Mouse (Mus musculus): ENCODE data around the gene Srgn. TPM values are rescaled to one million over a fixed set of nuclear protein-coding genes. Genes with fewer than 3 reads are reported as not detected.
"Not testable (repeated sequence)": the region's sequence is repeated elsewhere in the genome, so short reads cannot be mapped to it uniquely, and the experiment has no call there.

Srgn gene
- polyA plus RNA-seq, 1 experiment: not detected

DNA sequence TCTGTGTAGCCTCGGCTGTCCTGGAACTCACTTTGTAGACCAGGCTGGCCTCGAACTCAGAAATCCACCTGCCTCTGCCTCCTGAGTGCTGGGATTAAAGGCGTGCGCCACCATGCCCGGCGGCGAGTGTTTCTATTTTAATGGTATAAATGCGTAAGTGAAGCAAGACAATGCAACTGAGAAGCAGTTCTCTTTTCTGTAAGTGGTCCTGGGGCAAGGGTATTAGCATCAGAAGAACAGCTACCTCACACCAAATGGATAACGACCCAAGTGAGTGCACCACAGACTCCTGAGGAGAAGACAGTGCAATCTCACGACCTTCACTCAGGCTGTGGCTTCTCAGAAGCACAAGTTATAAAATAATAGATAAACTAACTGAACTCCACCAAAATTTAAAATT is 52.3 kb downstream of the Srgn start:
- no peak overlapping the region for H3K27ac ChIP-seq (ENCODE audit: insufficient read depth, low read depth, low read length)
- H3K4me1 ChIP-seq (ENCODE audit: control insufficient read depth, insufficient read depth, low read length): no peaks in the 10 kb centered on the region
- H3K4me3 ChIP-seq (ENCODE audit: insufficient read depth, low read depth, low read length): no peak overlapping the region
- 91% methylated on average over 10 of the region's 10 CpGs for WGBS
- TF ChIP-seq POLR2A (IDR thresholded peaks at IDR 0.05; ENCODE audit: insufficient read depth, low read depth, low read length): no peak
- no peak for TF ChIP-seq CTCF (IDR thresholded peaks at IDR 0.05; ENCODE audit: insufficient read depth, low read depth, low read length)

DNA sequence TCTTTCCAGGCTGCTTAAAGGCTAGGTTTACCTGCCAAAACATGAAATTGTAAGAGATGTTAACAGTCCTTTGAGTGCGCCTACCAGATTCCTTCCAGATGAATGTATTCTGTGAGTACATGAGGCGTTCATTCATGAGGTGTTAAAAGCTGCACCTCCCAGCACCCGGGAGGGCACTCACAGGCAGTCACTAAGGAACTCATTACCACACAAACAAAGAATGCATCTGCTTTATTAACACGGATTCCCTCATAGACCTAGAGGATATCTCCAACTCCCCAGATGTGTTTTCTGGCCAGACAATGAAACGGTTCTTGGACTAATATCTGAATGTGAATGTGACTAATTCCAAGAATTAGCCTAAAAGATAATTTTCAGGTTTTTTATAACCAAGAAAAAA is 56.1 kb downstream of the Srgn start:
- 55% methylated on average over 5 of the region's 5 CpGs for WGBS
- Histone ChIP-seq H3K27ac (ENCODE audit: insufficient read depth, low read depth, low read length) (no peak overlapping the region), H3K4me3 (ENCODE audit: insufficient read depth, low read depth, low read length) (no peak overlapping the region), H3K4me1 (ENCODE audit: control insufficient read depth, insufficient read depth, low read length) (no peaks in the 10 kb centered on the region)
- TF ChIP-seq POLR2A (IDR thresholded peaks at IDR 0.05; ENCODE audit: insufficient read depth, low read depth, low read length) (no peak), CTCF (IDR thresholded peaks at IDR 0.05; ENCODE audit: insufficient read depth, low read depth, low read length) (no peak)

DNA sequence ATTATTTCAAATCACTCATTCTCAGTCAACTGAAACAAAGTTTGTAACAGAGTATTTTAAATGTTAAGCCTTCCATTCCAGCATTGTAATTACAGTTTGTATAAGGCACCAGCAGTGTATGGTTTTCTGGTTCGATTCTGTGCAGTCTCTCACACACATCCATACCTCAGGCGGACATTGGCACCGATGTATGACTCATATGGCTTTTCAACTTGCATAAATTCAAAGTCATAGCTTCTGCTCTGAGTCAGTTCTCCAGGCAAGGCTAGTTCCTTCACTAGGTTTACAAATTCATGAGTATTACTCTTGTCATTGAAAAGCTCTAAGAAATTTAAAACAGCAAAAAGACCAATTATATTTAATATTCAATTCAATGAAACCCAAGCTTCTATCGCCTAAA is 57.5 kb downstream of the Srgn start:
- Histone ChIP-seq H3K27ac (ENCODE audit: insufficient read depth, low read depth, low read length) (no peak overlapping the region), H3K4me1 (ENCODE audit: control insufficient read depth, insufficient read depth, low read length) (no peaks in the 10 kb centered on the region), H3K4me3 (ENCODE audit: insufficient read depth, low read depth, low read length) (no peak overlapping the region)
- 89% methylated on average over 4 of the region's 4 CpGs for WGBS
- TF ChIP-seq CTCF (IDR thresholded peaks at IDR 0.05; ENCODE audit: insufficient read depth, low read depth, low read length) (no peak), POLR2A (IDR thresholded peaks at IDR 0.05; ENCODE audit: insufficient read depth, low read depth, low read length) (no peak)

DNA sequence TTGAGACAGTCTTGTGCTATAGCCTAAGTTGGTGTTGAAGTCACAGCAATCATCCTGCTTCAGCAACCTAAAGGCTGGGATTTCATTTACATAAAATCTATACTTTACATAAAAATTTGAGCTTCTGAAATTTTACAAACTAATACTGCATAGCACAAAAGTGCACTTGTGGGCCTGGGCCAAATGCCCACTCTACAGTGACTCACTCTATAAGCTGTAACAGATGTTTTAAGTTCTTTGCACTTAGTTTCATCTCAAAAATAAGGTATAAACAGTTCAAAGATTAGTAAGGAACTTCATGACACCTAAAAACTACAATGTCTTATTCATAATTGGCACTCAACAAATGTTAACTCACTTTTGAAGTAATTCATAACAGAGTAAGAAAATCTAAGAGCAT is 65.9 kb downstream of the Srgn start:
- Histone ChIP-seq H3K4me1 (ENCODE audit: control insufficient read depth, insufficient read depth, low read length) (no peaks in the 10 kb centered on the region), H3K27ac (ENCODE audit: insufficient read depth, low read depth, low read length) (no peak overlapping the region), H3K4me3 (ENCODE audit: insufficient read depth, low read depth, low read length) (no peak overlapping the region)
- TF ChIP-seq CTCF (IDR thresholded peaks at IDR 0.05; ENCODE audit: insufficient read depth, low read depth, low read length) (no peak), POLR2A (IDR thresholded peaks at IDR 0.05; ENCODE audit: insufficient read depth, low read depth, low read length) (no peak)

DNA sequence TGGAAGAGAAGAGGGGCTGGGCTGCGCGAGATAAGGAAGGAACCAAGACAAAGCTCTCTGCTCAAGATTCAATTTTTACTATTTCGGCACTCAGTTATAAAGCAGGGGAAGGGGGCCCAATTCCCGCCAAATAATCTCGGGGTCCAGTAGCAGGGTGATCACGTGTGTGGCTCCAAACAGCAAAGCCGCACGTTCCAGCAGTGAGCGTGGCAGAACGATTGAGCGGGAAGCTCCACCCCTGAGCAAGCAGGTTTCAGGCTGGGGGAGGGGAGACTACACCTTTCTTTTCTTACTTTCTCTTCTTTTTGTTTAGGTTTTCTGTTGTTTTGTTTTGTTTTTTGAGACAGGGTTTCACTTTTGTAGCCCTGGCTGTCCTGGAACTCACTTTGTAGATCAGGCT is 75.2 kb downstream of the Srgn start:
- not testable (repeated sequence) for H3K4me3 ChIP-seq (ENCODE audit: insufficient read depth, low read depth, low read length); H3K4me1 ChIP-seq (ENCODE audit: control insufficient read depth, insufficient read depth, low read length); H3K27ac ChIP-seq (ENCODE audit: insufficient read depth, low read depth, low read length)
- 72% methylated on average over 11 of the region's 11 CpGs for WGBS

DNA sequence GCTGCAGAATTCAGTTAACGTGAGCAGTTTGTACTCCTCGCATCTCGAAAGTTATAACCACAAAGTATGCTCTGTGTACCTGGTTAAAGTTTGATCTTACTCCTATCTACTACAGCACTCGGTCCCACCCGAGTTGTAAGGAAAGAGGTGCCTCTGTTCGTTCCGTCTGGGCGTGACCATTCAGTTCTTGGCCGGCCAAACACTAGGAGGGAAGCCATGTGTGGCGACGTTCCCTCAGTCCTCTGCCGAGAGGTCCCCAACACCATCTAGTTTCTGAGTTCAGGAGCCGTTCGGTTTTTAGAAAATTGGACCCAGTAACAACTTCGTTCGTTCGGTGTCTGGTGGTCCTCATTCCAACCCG is 77.0 kb downstream of the Srgn start:
- TF ChIP-seq POLR2A (IDR thresholded peaks at IDR 0.05; ENCODE audit: insufficient read depth, low read depth, low read length): no peak; the same call in 1 of the 2 replicates
- no peak for TF ChIP-seq CTCF (IDR thresholded peaks at IDR 0.05; ENCODE audit: insufficient read depth, low read depth, low read length)
- WGBS: 33% methylated on average over 18 of the region's 18 CpGs
- Histone ChIP-seq H3K27ac (ENCODE audit: insufficient read depth, low read depth, low read length) (peak overlapping the region; percentile 99), H3K4me1 (ENCODE audit: control insufficient read depth, insufficient read depth, low read length) (peaks cover 8% of the 10 kb centered on the region; the same call in 1 of the 2 replicates), H3K4me3 (ENCODE audit: insufficient read depth, low read depth, low read length) (peak overlapping the region; percentile 87)

DNA sequence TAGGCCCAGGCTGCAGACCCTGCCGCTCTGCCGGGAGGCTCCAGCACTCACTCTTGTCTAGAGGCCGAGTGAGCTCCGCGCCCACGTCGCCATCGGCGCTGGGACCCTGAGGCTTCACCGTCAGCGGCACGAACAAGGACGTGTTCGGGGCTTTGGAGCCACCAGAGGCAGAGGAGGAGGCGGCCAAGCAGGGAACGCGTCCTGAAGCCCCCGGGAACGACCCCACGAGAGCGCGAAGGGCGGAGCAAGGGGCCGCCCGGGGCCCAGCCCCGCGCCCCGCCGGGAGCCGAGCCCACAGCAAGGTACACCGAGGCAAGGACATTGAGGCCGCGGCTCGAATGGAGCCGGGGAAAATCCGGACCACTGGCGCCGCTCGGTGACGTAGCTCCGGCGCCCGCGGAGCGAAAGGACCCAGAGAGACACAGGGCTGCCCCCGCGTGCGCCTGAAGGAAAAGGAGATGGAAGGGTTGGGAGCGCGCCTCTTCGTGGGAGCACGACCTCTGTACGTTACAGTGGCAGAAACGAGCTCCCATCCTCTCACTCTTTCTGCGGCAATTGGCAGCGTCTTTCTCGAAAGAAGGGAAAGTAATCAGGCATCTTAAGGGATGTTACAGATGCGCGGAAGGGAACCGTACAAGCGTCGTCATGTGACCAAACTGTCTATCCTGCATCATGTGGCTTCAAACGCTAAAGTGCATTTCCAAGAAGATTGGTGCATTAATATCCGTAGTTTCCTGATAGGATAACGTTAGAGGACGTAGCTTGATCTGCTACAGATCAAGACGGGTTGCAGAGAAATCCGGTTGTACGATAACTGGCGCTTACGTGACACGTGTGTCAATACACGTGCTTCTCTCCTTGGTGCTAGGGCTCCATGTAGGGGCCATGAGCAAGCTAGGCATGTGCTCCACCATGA is 77.6 kb downstream of the Srgn start, which contains the start of the genes 4930507D05Rik and Supv3l1:
TSS of gene 4930507D05Rik (plus strand) at position 126 of the 916 bp plus-strand sequence.
TSS of gene Supv3l1 (minus strand) at position 375 of the 916 bp plus-strand sequence.
- Histone ChIP-seq H3K27ac (ENCODE audit: insufficient read depth, low read depth, low read length) (peak within 1 kb of the TSS; percentile 99), H3K4me3 (ENCODE audit: insufficient read depth, low read depth, low read length) (peak within 1 kb of the TSS; percentile 87), H3K4me1 (ENCODE audit: control insufficient read depth, insufficient read depth, low read length) (peaks cover 8% of the 10 kb centered on the region; the same call in 1 of the 2 replicates)
- no peak for TF ChIP-seq POLR2A (IDR thresholded peaks at IDR 0.05; ENCODE audit: insufficient read depth, low read depth, low read length)
- no peak for TF ChIP-seq CTCF (IDR thresholded peaks at IDR 0.05; ENCODE audit: insufficient read depth, low read depth, low read length)
- under 1% methylated on average over 73 of the region's 73 CpGs for WGBS

Other genes with a start within 250 kb of the Srgn start
- 296 TPM in 1 of 2 replicates, not detected in the other for gene Hk1, start 147.5 kb downstream of the Srgn start, polyA plus RNA-seq (2012; ENCODE audit: insufficient read depth, insufficient read length, low replicate concordance, missing spikeins)
- not detected in 2 replicates for gene Hkdc1, start 105.0 kb downstream of the Srgn start, polyA plus RNA-seq (2012; ENCODE audit: insufficient read depth, insufficient read length, low replicate concordance, missing spikeins)
- not detected in 2 replicates for gene 4930507D05Rik, start 78.0 kb downstream of the Srgn start, polyA plus RNA-seq (2012; ENCODE audit: insufficient read depth, insufficient read length, low replicate concordance, missing spikeins)
- not detected in 2 replicates for gene Supv3l1, start 77.7 kb downstream of the Srgn start, polyA plus RNA-seq (2012; ENCODE audit: insufficient read depth, insufficient read length, low replicate concordance, missing spikeins)
- not detected in 2 replicates for gene Vps26a, start 40.6 kb downstream of the Srgn start, polyA plus RNA-seq (2012; ENCODE audit: insufficient read depth, insufficient read length, low replicate concordance, missing spikeins)
- not detected in 2 replicates for gene Kif1bp, start 51.0 kb upstream of the Srgn start, polyA plus RNA-seq (2012; ENCODE audit: insufficient read depth, insufficient read length, low replicate concordance, missing spikeins)
- not detected in 2 replicates for gene Ddx21, start 74.8 kb upstream of the Srgn start, polyA plus RNA-seq (2012; ENCODE audit: insufficient read depth, insufficient read length, low replicate concordance, missing spikeins)
- gene Ddx50, start 123.8 kb upstream of the Srgn start, polyA plus RNA-seq (2012; ENCODE audit: insufficient read depth, insufficient read length, low replicate concordance, missing spikeins): 321 TPM in 1 of 2 replicates, not detected in the other
- gene Stox1, start 198.7 kb upstream of the Srgn start, polyA plus RNA-seq (2012; ENCODE audit: insufficient read depth, insufficient read length, low replicate concordance, missing spikeins): not detected in 2 replicates

Data from olfactory bulb, adult 2 months (tissue).